Mouse (Mus musculus) kidney, adult 18-20 months (tissue): Measurements from ENCODE around the gene Dab1.

ENCODE experiments used
- DNase-seq: peaks from one replicate; pipeline ENCODE4 v3.0.0; 2021

The Dab1 gene

DNA sequence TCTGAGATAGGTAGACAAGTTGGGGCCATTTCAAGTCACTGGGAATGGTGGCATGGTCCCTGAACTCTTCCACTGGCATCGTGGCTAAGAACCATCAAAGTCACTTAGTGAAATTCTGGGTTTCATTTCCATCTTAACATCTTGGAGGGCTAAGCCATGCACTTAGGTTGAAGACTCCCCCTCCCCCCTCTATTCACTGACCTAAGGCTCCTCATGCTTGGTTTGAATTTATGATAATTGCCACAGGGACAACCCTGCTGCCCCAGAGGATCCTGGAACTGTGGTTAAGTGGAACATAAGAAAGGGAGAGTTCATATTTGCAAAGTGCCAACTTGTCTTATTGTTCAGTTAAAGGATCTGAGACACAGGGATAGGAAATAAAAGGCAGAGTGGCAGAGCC, 375.2 kb downstream of the Dab1 start:
- no peak for DNase-seq

DNA sequence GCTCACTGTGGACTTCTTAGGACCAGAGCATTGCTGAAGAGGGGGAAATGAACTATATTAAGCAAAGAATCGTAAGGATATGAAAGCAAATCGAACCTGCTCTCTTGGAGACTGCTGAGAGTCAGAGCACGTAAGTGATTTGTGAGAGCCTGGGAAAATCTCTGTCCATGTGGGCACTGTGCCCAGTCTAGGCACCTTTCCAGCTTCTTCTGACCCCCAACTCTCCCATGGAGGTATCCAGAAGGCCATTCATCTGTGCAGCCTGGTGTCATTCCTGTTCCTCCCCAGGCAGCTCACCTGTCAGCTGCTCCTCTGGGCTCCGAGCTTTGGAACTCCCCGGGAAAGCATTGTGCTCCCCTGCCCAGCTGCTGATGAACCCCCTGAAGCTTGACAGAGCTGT, 389.2 kb downstream of the Dab1 start:
- peak; percentile 63 for DNase-seq

DNA sequence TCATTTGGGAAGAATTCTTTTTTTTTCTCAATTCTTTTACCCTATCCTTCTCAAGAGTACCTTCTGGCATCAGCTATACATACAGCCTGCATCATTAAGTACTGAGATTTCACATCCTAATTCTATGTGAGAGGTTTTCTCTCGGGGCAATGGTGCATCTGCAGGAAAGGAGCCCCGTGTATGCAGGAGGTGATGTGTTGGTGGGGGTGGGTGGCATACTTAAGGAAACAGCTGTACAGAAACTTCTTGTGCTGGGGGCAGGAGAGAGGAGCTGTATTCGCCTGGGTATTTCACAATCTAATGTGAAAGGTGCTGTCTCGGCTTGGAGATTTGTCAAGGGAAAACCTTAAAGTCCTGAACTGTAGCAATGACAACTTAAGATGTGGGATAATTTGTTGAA, 392.5 kb downstream of the Dab1 start:
- no peak for DNase-seq

DNA sequence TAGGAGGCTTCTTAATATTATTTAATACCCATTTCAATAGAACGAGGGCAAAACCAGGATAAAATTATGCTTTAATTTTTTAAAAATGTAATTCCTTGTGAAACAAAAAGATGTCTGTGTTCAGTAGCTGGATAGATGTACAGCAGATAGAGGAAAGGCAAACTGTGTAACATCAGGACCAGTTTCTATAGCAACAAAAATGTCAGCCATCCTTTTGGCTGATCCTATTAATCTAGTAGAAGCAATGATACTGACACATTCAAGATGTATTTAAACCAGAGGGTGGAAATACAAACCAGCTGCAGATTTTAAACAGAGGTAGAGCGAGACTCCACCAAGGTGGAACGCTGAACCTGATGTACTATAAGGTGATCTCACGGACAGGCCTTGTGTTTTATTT, 393.0 kb downstream of the Dab1 start:
- no peak for DNase-seq

DNA sequence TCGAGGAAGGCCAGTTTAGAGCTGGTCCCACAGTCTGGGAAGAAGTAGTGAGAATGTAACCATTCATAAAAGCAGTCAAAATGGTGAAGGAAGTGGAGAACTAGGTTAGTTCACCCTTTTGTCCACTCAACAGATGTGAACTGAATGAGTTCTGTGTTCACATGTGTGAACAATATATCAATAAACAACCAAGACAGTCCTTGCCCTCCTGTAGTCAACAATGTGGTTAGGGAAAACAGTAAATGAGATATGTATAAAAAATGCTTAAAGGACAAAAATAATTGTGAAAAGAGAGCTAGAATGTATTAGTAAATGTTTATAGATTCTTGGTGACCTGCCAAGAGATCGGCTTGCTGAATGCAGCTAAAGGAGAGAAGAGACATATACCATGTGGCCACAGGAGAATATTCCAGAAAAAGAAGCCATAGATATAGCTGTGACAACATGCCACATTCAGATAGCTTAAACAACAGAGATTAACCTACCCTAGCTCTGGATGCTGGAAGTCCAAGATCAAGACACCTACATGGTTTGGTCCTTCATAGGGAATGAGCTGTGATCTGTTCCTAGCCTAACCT, 406.0 kb downstream of the Dab1 start:
- no peak for DNase-seq

DNA sequence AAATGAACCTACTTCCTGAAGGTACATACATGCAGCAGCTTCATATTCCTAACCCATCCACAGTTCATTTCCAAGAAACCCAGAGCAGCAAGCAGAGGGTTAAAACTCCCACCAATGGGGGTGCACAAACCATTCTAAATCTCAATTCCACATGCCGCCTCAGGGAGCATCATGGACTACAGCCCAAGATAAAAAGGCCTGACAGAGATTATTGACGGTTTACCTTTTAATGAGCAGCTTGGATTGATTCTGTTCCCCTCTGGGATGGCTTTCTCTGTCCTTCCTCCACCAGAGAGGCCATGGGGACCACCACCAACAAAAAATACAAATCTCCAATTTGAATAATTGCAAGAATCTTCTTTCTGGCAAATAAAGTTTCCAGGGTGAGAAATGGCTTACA, 407.7 kb downstream of the Dab1 start:
- no peak for DNase-seq

DNA sequence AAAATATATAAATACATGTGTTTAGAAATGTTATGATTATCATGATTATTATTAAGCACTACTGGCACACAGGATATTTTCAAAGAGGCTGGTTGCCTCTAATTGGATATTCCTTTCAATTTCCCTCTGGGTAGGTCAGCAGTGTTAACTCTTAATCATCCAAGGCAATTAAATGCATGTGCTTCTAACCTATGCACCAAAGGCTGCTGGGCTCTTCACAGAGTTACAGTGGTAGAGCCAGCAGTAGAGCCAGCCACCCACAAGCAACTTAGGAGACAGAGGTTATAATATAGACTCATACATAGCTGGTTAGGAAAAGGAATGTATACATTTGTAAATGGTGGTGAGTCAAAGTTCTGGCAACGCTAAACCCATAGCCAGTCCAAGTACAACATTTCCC, 408.1 kb downstream of the Dab1 start:
- DNase-seq: no peak

DNA sequence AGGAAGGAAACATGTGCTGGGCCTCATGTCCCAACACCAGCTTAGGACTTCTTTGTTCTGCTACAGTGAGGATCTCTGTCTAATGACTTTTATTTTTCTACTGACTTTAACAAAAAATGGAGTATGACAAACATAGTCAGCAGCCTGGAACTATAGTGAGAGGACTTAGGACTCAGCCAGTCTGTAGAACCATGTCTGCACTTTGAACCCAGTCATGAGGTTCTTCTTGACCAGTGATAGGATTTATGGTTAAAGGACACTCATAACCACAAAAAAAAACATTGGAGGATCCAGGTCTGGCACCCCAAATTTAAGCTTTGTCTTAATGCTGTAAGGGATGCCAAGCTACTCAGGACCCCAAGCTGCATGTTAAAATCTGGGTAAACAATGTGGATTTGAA, 416.9 kb downstream of the Dab1 start:
- no peak for DNase-seq

DNA sequence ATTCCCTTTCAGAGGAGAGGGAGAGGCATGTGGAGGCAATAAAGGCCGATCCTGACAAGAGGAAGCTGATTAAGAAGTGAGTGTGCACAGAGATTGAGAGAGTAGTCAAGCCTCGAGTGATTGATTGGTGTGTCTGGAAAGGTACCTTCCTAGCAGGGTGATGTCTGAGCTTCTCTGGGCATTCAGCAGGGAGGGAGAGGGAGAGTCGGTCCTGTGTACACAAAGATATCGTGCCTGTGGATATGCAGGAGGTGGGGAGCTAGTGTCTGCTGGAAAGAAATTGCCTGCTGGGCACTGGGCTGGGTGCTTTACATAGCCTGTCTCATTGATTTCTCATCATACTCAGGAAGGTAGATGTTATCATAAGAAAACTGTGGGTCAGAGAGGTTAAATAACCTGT, 420.4 kb downstream of the Dab1 start:
- no peak for DNase-seq

DNA sequence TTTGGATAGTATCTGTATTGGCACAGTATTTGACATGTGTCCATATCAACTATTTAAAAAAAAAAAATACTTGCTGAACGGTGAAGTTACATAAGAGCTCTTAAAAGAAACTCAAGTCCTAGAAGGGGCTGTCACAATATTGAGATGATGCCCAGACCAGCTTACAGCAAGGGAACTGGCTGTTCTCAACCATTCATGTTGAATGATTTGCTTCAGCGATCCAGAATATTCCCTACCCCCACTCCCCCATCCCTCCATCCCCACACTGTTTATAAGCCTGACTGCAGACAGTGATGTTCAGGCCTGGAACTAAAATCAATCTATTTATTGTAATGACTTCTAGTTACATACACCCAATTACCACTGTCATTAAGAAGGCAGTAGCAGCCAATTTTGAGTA, 424.3 kb downstream of the Dab1 start:
- no peak for DNase-seq

DNA sequence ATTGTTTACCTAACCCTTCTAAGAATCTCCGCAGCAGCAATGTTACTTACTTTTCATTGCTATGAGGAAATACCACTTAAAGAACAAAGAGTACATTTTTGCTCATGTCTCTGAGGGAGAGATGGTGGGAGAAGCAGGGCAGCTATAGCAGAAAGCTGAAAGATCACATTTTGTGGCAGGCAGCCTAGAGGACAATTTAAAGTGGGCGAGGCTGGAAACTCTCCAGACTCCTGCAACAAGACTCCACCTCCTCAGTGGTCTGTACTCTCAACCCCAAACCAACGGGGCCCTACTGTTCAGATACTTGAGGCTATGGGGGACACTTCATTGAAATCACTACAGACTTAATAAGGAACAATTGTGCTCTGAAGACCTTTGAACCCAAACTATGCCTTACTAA, 425.5 kb downstream of the Dab1 start:
- DNase-seq: no peak

DNA sequence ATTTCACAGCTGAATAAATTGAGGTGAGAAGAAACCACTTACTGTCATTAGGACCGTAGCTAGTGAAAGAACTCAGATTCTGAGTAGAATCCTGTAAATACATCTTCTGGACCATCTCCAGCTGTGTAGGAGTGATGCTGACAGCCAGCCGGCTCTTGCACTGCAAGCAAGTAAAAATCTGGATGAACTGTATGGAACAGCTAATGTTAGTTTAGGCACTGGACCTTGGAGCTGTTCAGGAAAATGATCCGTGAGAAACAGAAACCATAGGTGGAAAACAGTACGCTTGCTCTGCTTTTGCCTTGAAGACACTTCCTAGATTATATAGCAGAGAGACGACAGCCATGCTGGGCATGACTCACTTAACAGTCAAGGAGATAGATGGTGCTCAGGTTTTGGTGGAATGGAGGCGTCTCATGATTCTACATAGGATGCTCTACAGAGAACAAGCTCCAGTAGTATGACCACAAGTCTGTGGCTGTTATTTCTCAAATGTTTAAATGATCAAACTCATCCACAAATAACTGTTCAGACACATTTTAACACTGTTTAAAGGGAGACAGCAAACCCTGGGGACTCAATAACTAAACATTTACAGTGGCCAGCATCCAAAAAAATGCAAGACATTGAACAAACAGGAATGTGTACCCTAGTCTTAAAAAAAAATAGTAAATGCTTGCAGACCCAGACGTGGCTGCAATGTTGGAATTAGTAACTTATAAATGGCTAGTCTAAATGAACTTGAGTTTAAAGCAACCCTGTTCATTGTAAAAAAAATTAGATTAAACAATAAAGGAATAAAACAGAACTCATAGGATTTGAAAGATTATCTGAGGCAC, 429.0 kb downstream of the Dab1 start:
- no peak for DNase-seq

DNA sequence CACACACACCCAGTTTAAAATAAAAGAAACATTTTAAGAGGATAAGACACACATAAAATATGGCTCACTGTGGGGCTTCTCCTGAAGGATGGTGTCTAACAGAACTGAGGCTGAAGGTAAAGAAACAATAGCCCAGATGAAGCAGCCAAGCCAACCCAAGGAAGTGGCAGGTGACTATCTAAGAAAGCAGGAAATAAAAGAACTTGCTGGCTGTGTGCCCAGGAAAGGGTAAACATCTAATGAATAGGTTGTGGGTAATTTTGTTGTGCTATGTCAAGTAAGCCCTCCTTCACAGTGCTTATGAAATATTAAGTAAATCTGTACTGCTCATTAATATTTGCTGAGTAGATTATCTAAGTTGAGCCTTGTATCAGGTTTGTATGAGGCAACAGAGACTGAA, 438.0 kb downstream of the Dab1 start:
- no peak for DNase-seq

DNA sequence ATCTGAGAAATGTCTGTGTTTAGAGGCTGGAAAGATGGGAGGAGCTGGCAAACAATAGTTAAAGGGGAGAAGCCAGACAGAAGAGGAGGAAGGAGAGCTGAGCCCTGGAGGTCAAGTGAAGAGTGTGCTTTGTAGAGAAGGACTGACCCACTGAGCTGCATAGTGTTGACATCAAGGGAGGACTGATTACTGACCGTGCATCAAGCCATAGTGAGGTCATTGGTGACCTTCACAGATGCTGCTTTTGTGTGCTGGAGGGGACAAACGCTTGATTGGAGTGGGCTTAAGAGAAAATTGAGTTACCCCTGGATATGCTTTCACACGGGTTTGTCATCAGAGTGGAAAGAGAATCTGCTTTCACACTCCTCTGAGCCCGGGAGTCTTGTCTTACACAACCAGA, 440.4 kb downstream of the Dab1 start:
- DNase-seq: no peak

DNA sequence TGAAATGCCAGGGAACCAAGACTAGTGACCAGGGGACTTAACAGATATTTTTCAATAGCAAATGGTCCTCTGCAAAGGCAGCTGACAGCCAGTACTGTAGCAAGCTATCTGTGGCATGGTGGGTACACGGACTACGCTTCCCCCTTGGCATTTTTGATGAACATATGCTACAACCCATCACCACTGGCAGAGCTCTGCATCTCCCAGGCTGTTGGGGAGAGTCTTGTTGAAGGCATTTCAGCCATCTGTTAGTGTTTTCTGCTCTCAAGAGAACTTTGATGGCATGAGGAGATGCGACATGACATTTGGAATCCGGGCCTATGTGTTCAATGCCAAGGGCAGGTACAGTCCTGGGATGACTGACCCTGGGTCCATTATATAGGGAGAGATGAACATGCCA, 443.2 kb downstream of the Dab1 start:
- DNase-seq: no peak

DNA sequence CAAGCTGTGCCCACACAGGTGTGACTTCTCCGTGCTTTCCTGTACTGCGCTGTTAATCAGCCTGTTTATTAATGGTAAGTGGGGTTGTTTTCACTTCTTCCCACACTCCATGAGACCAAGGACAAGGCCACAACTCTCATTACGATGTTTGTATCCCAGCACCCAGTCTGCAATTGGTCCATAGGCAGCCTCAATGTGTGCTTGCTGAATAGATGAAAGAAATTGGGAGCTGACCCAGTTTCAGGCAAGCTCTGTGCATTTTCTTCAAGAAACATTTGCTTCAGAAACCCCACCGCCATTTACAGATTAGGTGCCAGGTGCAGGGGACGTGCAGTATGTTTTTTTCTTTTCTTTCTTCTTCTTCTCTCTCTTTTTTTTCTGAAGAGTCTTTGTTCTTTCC, 447.7 kb downstream of the Dab1 start:
- no peak for DNase-seq

DNA sequence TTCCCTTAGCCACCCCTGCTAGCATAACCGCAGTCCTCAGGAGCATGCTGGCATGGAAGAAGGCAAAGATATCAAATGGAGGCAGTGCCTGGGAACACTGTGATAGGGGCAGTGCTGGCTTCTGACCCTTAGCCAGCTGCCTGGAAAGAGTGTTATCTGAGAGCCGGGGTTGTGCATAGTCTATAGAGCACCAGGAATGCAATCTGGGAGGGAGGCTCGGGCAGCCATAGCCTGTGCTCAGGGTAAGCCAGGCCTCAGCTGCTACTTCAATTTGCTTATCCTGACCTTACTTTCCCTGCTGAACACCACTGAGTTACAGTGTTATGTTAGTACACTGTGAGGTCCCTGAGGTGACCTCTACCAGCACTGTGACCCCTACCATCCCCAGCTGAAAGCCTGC, 448.6 kb downstream of the Dab1 start:
- no peak for DNase-seq

DNA sequence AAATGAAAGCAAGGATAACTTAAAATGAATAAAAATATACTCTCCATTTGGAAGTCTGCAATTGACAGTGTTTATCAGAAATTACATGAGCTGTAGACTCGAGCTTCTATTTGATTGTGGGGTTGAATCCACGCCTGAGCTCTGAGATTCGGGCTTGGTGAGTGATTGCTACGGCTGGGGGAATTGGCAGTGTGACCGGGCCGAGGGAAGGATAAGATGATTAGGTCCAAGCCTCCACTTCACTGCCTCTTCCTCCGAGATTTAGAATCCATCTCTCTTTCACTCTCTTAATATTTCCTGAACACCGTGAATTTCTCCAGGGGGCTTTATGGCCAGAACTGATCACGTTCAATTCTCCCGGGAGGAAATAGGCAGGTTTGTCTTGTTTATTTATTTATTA, 452.1 kb downstream of the Dab1 start:
- no peak for DNase-seq

DNA sequence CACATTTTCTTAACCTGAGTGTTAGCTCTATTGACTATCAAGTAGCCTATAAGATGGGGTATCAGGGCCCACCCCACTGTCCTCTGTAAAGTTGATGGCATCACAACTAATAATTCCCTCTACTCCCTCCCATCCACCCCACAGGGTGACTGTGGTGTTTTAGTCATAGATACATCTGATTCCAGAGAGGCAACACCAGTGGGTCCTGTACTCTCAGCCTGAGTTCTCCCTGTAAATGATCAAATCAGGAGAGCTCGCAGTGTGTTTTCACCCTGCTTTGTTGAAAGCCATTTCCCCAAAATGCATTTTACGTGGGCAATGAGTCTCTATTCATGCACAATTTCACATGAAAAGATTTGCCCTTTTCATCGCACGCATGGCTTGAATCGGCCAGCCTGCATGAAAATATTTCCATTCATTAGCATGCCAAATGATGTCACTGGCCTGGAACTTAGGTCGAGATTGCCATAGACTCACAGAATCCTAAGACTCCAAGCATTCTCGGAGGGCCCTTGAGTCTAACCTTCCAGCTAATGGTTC, 454.8 kb downstream of the Dab1 start:
- peak; percentile 41 for DNase-seq

DNA sequence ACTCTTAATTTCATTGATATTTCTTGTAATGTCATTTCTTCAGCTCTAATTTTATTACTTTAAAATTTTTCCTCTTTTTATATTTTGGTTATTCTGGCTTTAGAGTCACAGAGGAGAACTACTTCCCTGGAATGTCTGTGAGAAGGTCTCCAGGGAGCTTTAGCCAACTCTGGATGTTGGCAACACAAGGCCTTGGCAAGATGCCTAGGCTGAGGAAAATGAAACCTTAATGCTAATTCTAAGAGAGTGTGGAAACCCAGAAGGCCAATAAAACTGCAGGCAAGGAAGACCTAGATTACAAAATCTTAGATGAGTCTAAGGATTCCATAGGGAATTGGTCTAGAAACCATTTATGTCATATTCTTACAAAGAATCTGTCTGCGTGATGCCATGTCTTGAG, 458.6 kb downstream of the Dab1 start:
- DNase-seq: peak; percentile 59

DNA sequence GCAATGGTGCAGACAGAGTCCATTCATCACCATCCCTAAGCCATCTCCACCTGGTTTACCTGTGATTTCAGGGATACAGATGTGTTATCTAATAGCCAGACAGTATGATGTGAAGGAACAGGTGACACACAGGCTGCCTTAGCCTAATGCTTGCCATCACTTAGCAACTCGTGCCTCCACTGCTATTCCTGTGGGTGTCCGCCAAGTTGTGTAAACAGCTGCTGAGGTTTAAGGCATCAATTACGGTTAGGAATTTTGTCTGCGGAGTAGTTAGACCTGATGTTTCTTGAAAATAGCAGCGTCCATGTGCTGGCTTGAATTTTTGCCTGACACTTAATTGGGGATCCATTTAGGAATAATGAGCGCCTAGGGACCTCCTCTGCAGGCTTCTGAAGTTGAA, 487.1 kb downstream of the Dab1 start:
- no peak for DNase-seq

DNA sequence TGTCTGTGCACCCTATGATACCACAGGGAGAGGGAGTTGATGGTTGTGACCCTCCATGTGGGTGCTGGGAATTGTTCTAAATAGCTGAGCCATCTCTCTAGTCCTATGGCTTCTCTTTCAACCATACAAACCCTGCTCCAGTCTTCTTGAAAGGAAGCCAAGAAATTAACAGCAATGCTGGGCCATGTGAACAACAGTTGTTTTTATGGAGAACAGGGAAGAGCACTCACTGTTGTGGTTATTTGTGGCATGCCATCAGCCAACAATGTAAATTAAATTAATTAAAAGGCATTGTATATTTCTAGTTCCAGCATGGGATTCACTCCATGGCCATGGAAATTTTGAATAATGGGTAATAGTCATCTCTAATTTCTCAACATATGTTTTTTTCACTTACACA, 492.5 kb downstream of the Dab1 start:
- no peak for DNase-seq

DNA sequence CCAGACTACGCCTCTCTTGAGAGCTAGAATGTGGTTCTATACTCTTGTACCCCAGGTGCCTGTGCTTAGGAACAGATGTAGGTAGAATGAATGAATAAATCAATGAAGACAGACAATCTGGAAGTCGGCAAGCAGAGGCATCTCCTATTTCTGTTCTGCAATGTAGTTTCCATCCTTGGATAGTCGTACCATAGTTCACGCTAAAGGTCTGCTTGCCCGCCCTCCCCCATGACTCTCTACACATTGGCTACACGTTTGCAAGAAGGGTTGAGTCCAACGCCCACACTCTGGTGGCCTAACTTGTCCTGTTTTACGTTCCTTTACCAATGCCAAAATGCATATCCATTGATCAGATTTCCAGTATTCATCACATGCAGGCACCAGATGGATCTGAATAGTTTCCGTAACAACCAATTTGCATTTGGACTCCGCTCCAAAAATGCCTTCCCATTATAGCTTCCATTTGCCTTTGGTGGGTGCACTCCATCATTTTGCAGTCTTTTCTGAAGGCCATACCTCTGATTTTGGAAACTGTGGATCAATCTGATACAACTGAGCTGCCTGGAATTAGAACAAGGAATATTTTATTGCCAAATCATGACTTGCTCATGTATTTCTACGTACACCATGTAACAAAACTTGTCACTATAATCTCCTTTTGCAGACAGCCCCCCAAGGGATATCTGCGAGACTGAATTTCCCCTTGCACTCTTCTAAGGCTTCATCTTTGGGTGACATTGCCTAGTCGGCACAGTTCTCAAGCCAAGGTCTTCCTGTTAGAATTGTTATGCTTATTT, 494.2 kb downstream of the Dab1 start:
- no peak for DNase-seq

DNA sequence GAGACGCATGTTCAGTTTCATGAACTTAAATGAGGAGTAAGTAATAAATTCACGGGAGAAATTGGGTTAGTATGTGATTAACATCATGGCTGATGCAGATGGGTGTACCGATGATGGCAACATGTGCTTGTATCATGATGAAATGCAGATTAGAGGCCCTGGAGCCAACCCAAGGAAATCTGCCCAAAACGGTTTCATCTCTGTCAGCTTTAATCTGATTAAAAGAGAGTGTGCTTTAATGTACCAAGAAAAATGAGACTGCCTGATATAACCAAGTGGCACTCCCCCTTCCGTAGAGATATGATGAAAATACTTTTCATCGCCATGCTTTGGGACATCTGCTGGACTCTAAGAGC, 494.8 kb downstream of the Dab1 start:
- DNase-seq: no peak
